Mouse (Mus musculus) adipocyte (in vitro differentiated cells): ENCODE results near the gene Apol9a.

Source experiments
- DNase-seq: peaks from one replicate; pipeline ENCODE4 v3.0.0-alpha.2; 2016; ENCODE audit warnings: low spot score

The Apol9a gene

DNA sequence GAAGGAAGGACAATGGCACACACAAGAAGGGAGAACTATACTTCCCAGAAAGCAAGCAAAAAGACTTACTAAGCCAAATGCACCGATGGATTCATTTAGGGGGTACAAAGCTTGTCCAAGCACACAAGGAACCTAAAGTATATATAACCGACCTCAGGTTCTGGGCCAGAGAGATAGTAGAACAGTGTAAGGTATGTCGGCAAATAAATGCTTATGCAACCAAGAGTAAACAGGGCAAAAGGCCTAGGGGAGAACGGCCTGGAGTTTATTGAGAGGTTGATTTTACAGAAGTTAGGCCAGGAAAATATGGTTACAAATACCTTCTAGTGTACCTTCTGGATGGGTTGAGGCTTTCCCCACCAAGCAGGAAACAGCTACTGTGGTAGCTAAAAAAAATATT is 33.5 kb downstream of the Apol9a start:
- DNase-seq: no peak

- peak; percentile 69 for DNase-seq
These were observed 34.0 kb downstream of the Apol9a start for GRCm38 (mm10) chr15:77376920-77377319.

- DNase-seq: no peak
These were observed 40.3 kb downstream of the Apol9a start for GRCm38 (mm10) chr15:77370588-77370987.

GRCm38 (mm10) chr15:77369981-77370380 is 41.0 kb downstream of the Apol9a start:
- DNase-seq: no peak

DNA sequence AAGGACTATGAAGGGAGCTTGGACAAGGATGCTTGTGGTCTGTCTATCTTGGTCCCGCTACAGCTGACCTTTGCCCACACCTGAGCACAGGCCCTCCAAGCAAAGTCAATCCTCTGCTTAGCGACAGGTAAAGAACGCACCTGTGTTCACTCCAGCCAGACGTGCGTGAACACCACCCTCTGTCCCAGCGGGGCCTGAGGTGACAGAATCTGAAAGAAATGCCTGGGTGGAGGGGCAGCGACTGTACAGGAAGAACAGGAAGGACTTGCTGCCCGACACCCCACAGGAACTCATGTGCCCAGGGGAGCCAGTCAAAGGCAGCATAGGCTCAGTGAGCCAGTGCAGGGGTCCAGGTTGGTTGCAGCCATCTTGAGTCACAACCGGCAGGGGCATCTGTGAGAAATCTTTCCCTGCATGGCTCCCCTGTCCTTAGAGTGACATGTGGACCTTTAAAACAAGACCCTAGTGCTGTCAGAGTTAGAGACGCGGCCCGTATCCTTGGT is 42.1 kb downstream of the Apol9a start:
- DNase-seq: no peak

GRCm38 (mm10) chr15:77368148-77368547 is 42.8 kb downstream of the Apol9a start:
- DNase-seq: peak; percentile 98

- DNase-seq: no peak
These were observed 43.4 kb downstream of the Apol9a start for GRCm38 (mm10) chr15:77367504-77367903.

DNA sequence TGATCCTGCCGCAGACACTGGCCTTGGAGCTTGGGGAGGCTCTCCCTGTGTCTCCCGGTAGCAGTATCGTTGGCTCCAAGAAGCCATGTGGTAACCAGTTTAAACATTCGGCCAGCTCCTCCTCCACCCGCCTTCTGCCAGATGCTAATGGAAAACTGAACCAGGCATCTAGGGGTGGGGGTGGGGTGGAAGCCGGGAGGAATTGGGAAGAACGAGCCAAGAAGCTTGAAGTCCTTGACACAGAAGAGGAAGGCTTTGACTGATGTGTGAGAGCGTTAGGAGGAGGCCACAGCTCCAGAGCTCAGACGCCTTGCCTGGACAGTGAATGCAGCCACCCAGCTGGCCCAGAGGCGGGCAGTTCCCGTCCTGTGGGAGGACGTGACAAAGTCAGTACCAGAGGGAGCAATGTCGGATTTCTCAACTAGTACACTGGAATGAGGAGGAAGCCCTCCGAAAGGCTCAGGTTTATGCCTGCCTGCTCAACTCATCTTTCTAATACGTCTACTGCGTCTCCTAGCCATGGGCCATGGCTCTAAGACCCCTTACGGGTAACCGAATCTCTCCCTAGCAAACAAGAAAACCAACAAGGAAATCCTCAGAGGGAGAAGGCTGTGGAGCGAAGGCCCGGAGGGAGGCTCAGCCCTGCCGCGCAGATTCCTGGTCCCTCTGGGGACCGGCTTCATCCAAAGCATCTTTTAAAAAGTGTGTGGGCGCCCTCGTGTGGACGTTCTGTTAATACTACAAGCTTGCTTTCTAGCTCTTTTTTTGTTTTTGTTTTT is 44.0 kb downstream of the Apol9a start:
- DNase-seq: peak; percentile 97

GRCm38 (mm10) chr15:77365700-77366570 is 45.0 kb downstream of the Apol9a start:
- peak; percentile 85 for DNase-seq

DNA sequence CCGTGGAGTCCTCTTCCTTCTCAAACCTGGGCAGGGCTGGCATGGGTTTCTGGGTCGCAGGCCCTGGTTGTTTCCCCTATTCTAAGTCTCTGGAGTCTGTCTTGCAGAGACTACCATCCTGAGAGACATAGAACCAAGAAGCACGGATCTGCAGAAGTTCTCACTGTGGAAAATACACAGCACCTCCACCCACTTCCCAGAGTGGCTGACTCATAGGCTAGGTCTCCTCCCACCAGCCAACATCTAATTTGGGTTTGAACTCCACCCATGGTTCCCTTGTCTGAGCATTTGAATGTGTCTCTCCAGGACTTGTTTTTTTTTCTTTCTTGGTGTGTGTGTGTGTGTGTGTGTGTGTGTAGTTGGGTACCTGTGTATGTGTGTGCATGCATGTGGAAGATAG is 46.9 kb downstream of the Apol9a start:
- peak; percentile 77 for DNase-seq

DNA sequence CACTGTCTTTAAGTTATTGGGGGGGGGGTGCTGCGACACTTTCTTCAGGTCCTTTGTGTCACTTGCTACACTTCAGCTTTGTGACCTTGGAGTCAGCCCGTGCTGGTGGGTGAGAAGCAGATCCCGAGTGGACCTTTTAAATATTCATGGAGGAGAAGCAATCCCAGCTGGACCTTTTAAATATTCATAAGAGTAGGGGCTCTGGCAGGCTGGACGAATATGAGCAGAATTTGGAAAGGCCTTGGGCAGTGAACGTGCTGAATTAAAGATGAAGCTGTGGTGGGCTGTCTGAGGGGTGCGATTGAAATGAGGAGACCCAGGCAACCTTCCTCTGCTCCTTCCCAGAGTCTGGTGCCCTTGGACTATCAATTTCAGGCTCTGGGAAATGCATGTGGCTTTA is 47.4 kb downstream of the Apol9a start:
- DNase-seq: no peak

DNA sequence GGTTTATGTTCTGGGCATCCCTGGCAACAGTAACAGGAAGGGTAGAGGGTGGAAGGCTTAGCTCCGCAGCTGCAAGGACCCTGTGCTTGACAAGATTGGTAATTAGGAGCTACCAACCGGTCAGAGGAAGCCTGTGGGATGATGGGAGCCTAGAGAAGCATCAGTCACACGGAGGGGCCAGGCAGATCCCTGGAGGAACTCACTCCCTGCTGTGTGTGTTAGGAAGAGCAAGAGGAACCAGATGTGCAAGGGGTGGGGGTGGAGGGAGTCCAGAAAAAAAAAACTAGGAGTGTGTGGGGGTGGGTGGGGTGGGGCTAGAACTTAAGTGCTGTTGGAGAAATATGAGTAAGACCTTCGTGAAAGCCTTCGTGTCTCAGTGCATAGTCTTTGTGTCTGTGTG is 48.0 kb downstream of the Apol9a start:
- DNase-seq: no peak

GRCm38 (mm10) chr15:77359905-77360304 is 51.0 kb downstream of the Apol9a start:
- no peak for DNase-seq

GRCm38 (mm10) chr15:77359486-77359885 is 51.4 kb downstream of the Apol9a start:
- no peak for DNase-seq

- no peak for DNase-seq
These were observed 51.9 kb downstream of the Apol9a start for GRCm38 (mm10) chr15:77359084-77359483.

DNA sequence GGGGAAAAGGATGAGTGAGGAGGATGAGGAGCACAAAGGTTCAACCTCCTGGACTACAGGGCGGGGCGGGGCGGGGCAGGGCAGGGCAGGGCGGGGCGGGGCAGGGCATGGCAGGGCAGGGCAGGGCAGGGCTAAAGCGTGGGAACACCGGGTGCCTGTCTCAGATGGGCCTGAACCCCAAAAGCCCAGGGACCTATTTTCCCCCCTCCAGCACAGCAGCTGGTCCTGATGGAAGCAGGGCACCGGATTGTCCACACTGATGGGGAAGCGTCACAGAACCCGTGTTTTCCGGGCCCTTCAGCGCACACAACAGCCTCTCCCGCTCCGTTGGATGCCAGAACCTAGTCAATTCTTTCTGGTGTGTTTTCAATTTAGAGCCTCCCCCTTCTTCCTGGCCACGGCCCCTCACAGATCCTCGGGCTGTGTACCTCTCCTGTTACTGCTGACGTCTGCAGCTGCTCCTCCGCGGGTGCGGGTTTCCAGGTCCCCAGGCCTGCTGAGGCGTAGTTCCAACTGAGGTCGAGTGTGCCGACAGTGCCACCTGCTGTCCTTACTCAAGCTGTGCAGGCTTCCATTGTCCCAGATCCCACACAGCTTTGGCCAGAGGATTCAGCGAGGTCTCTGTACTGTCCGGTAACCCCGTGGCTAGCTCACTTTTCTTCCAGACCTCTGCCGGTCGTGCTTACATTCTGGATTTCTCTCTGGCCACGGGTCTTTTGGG is 52.5 kb downstream of the Apol9a start:
- peak; percentile 88 for DNase-seq

GRCm38 (mm10) chr15:77356248-77356810 is 54.6 kb downstream of the Apol9a start:
- DNase-seq: no peak

DNA sequence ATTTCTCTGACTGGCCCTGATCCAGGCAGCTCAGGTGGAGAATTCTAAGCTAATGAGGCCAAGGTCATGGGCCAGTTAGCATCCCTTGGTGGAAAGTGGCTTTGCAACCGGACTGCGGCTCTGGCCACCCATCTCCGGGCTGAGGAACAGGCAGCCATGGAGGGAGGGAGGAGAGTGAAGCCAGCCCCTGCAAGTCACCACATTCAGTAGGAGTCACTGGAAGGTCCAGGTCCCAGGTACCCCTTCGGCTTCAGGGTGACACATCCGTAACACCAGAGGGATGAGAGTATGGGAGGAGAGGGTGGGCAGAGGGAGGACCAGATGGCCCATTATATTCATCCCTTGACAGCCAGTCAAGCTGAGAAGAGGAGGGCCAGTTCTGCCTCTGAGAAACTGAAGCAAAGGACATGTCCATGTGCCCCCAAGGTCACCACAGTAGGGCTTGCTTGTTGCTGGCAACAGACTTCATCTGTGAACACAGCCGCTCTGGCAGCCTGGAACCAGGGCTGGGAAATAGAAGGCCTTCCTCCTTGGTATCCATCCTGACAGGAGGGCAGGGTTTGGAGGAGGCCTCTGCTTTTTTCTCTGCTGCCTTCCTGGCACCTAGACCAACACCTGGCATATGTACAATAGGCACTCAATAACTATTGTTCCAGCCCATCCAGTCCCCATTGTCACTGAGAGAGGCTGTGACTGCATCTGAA is 55.9 kb downstream of the Apol9a start:
- DNase-seq: no peak

DNA sequence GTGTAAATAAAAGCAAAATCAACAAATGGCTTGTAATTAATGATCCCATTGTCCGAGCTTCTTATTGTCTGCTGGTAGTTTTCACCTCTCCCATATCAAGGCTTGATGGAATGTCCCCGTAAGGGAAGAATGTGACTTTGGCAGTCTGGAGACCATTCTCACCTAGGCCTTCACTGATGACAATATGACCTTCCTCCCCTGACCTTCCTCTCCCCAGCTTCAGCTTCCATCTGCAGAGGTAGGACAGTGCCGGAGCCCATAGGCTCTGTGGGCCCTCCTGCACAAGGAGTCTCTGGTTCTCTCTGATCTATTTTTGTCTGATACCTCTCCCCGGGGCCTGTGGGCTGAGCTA is 56.5 kb downstream of the Apol9a start:
- DNase-seq: no peak
